26 mouse cellular contexts compared by ENCODE assay signal in genomic region chr3:21407077-21407476, GRCm38 (mm10).
DNase-seq lines count a peak whose midpoint lies in the region; ATAC-seq lines count a peak whose summit lies in the region.
"Had no signal": no experiment of that assay in that cellular context is flagged by ENCODE, and none has a peak within 500 bp of the region (broad histone marks: within the 10 kb centered on the region; RNA-seq: fewer than 3 reads in every experiment).

No protein-coding gene starts in this region.

- 35% methylated on average over 5 of the region's 5 CpGs for WGBS in heart, embryonic 15.5 days

- no peaks in the 10 kb centered on the region for H3K27me3 ChIP-seq in heart, embryonic 15.5 days
- H3K27me3 ChIP-seq: embryonic facial prominence, embryonic 15.5 days; hindbrain, embryonic 12.5 days; limb, embryonic 12.5 days; lung, embryonic 15.5 days; midbrain, embryonic 15.5 days; neural tube, embryonic 13.5 days had no signal

- H3K9ac ChIP-seq in heart, embryonic 15.5 days = no peak overlapping the region
- H3K9ac ChIP-seq: embryonic facial prominence, embryonic 15.5 days; hindbrain, embryonic 12.5 days; limb, embryonic 12.5 days; liver, embryonic 14.5 days; lung, embryonic 15.5 days; midbrain, embryonic 15.5 days; neural tube, embryonic 13.5 days had no signal

- ATAC-seq in heart, embryonic 15.5 days (replicated peaks; ENCODE audit: insufficient number of reproducible peaks, insufficient read depth, low FRiP score, low read depth) = peak; percentile 72
- ATAC-seq: forebrain, embryonic 14.5 days; midbrain, embryonic 15.5 days had no signal

- H3K27ac ChIP-seq in heart, embryonic 15.5 days = no peak overlapping the region
- H3K27ac ChIP-seq: embryonic facial prominence, embryonic 15.5 days; gastrocnemius, adult 2 months; hindbrain, embryonic 12.5 days; kidney, postnatal 0 days; limb, embryonic 12.5 days; liver, embryonic 14.5 days; lung, embryonic 15.5 days; midbrain, embryonic 15.5 days; neural tube, embryonic 13.5 days had no signal

- H3K4me2 ChIP-seq in heart, embryonic 15.5 days = no peak overlapping the region
- H3K4me2 ChIP-seq: embryonic facial prominence, embryonic 15.5 days; hindbrain, embryonic 12.5 days; limb, embryonic 12.5 days; lung, embryonic 15.5 days; midbrain, embryonic 15.5 days; neural tube, embryonic 13.5 days had no signal

- H3K36me3 ChIP-seq in heart, embryonic 15.5 days = no peaks in the 10 kb centered on the region
- H3K36me3 ChIP-seq: embryonic facial prominence, embryonic 15.5 days; G1E; hindbrain, embryonic 12.5 days; limb, embryonic 12.5 days; lung, embryonic 15.5 days; midbrain, embryonic 15.5 days; neural tube, embryonic 13.5 days had no signal

- H3K4me1 ChIP-seq in heart, embryonic 15.5 days (replicated peaks) = peaks cover 11% of the 10 kb centered on the region
- H3K4me1 ChIP-seq: embryonic facial prominence, embryonic 15.5 days; hindbrain, embryonic 12.5 days; limb, embryonic 12.5 days; lung, embryonic 15.5 days; midbrain, embryonic 15.5 days; neural tube, embryonic 13.5 days had no signal

- H3K9me3 ChIP-seq in heart, embryonic 15.5 days (replicated peaks) = no peaks in the 10 kb centered on the region
- H3K9me3 ChIP-seq: embryonic facial prominence, embryonic 15.5 days; G1E; hindbrain, embryonic 12.5 days; limb, embryonic 12.5 days; lung, embryonic 15.5 days; midbrain, embryonic 15.5 days; neural tube, embryonic 13.5 days had no signal

- DNase-seq in heart, adult 18-20 months = peak; percentile 60 to 75
- no peak for DNase-seq in heart, postnatal 25 days (ENCODE audit: low spot score)
- peak; percentile 46 for DNase-seq in 3T3-L1 (ENCODE audit: low read depth, low spot score)
- DNase-seq in heart, adult 9 months (ENCODE audit: low spot score in 2 of 2) = peak; percentile 79 to 83
- DNase-seq in gastrocnemius, postnatal 4 days (ENCODE audit: low spot score in 2 of 2) = no peak
- no peak for DNase-seq in MN1 (ENCODE audit: low spot score)
- no peak for DNase-seq in thymus, postnatal 14 days
- DNase-seq: adrenal gland, postnatal 14 days; cerebellum, adult 8-10 months; gastrocnemius, adult 2 months; kidney, adult 2 months; lung, postnatal 4 days; retina, postnatal 1 day; thymus, postnatal 25 days had no signal

- no peak overlapping the region for H3K4me3 ChIP-seq in heart, embryonic 15.5 days
- H3K4me3 ChIP-seq: embryonic facial prominence, embryonic 15.5 days; gastrocnemius, adult 2 months; hindbrain, embryonic 12.5 days; limb, embryonic 12.5 days; lung, embryonic 15.5 days; midbrain, embryonic 15.5 days; myocyte; neural tube, embryonic 13.5 days had no signal

- intact Hi-C loops in heart, postnatal 25 days (cut with DNase I) = no loop called here

Comparison
In these comparisons a context has a peak if more than half of its experiments do, and no peak if none do; other contexts are left out.
1. DNase-seq: peak in heart, adult 18-20 months (2 of 2), 3T3-L1 (single experiment) and heart, adult 9 months (2 of 2); none in heart, postnatal 25 days (single experiment), gastrocnemius, postnatal 4 days (0 of 2), MN1 (single experiment) and thymus, postnatal 14 days (single experiment).